Mouse (Mus musculus) liver, embryonic 11.5 days (tissue): Measurements from ENCODE around the gene Aven. TPM values are rescaled to one million over a fixed set of nuclear protein-coding genes. Genes with fewer than 3 reads are reported as not detected.

Experiments used
- ATAC-seq: fragments of 200-750 bp; cut with Nextera tagmentation; replicated peaks from 2 replicates; pipeline ENCODE4 v1.8.0; 2017; ENCODE audit warnings: moderate number of reproducible peaks, mild to moderate bottlenecking, moderate TSS enrichment, moderate library complexity; ENCODE audit not compliant: low FRiP score
- DNase-seq: peaks from one replicate; pipeline ENCODE4 v3.0.0-alpha.2; 2017; ENCODE audit warnings: low spot score
- H3K27ac ChIP-seq: fragments of 300-500 bp; sonication (generic); 2 replicates; pipeline ENCODE4 v1.5.1; 2014; ENCODE audit warnings: mild to moderate bottlenecking, low read depth, low read length, control low read depth
- H3K27me3 ChIP-seq: fragments of 300-500 bp; sonication (generic); replicated peaks from 2 replicates; pipeline ENCODE4 v1.6.1; 2014; ENCODE audit warnings: low read length, mixed read lengths; ENCODE audit not compliant: control insufficient read depth, insufficient read depth
- H3K36me3 ChIP-seq: fragments of 300-500 bp; sonication (generic); 2 replicates; pipeline ENCODE4 v1.6.1; 2014; ENCODE audit warnings: mild to moderate bottlenecking, low read length, moderate library complexity, mixed read lengths; ENCODE audit not compliant: control insufficient read depth, insufficient read depth
- H3K4me1 ChIP-seq: fragments of 300-500 bp; sonication (generic); replicated peaks from 2 replicates; pipeline ENCODE4 v1.6.1; 2014; ENCODE audit warnings: low read length, mixed read lengths; ENCODE audit not compliant: control insufficient read depth, insufficient read depth
- H3K4me2 ChIP-seq: fragments of 300-500 bp; sonication (generic); 2 replicates; pipeline ENCODE4 v1.6.1; 2014; ENCODE audit warnings: mild to moderate bottlenecking, control low read depth, moderate library complexity
- H3K4me3 ChIP-seq: fragments of 300-500 bp; sonication (generic); 2 replicates; pipeline ENCODE4 v1.5.1; 2014; ENCODE audit warnings: low read depth, low read length, control low read depth
- H3K9ac ChIP-seq: fragments of 300-500 bp; sonication (generic); 2 replicates; pipeline ENCODE4 v1.6.1; 2014; ENCODE audit warnings: low read depth, low read length, control low read depth
- H3K9me3 ChIP-seq: fragments of 300-500 bp; sonication (generic); 2 replicates; pipeline ENCODE4 v1.6.1; 2016; ENCODE audit warnings: low read length, inconsistent platforms, mixed read lengths; ENCODE audit not compliant: control insufficient read depth
- WGBS: fragments of 180-500 bp; shearing (Covaris S2); extraction: QIAGEN DNeasy Blood & Tissue Kit; methylation state at CpG from one replicate; pipeline ENCODE4 v1.1.7; 2014; 5-methylcytosine and 5-hydroxymethylcytosine counted together
- polyA plus RNA-seq: library from polyadenylated mRNA; unstranded; fragments of >200 nt; fragmentation: Nextera tagmentation; extraction: Ambion mirVana; gene quantifications from 2 replicates; pipeline ENCODE4 v1.2.1, GENCODE M21; 2014

Aven gene
- polyA plus RNA-seq, 1 experiment from 2014 or later, result 13.6 TPM

DNA sequence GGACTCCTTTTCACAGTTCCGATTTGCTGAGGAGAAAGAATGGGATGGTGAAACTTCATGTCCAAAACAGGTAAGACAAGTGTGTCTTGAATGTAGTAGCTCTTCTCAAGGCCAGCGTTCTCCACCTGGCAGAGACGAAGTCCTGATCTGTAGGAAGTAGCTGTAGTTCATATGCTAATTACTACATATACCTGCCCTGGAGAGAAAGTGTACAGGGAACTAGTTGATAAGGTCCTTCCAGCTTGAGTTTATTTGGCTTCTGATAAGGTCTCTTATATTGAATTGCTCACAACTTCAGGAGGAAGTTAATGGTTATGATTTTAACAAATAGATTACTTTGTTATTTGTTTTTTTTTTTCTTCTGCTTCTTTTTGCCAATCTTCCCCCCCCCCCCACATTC lies 132.4 kb downstream of the Aven start:
- no peak overlapping the region for H3K9ac ChIP-seq
- DNase-seq, result no peak
- H3K4me3 ChIP-seq, result no peak overlapping the region
- H3K27me3 ChIP-seq, result no peaks in the 10 kb centered on the region
- no peak overlapping the region for H3K4me2 ChIP-seq
- no peaks in the 10 kb centered on the region for H3K4me1 ChIP-seq
- no peaks in the 10 kb centered on the region for H3K36me3 ChIP-seq
- no peak for ATAC-seq
- WGBS, result 71% methylated on average over 3 of the region's 3 CpGs
- H3K9me3 ChIP-seq, result no peaks in the 10 kb centered on the region
- no peak overlapping the region for H3K27ac ChIP-seq

DNA sequence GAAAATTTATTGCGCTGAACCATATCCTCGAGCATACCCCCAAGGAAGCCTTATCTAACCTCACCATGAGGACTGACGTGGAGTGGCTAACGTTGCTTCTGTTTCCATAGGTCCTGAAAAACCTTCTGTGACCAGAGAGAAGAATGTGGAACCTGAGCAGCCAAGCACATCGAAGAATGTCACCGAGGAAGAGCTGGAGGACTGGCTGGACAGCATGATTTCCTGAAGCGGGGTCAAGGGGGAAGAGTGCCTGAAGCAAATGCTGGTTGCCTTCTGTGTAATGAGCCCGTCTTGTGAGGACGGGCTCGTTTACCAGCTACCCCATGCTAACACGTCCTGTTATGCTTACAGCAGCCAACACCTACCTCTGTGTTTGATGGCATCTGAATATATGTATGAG lies 137.9 kb downstream of the Aven start:
- Histone ChIP-seq H3K4me1 (no peaks in the 10 kb centered on the region), H3K4me3 (no peak overlapping the region), H3K27ac (no peak overlapping the region), H3K36me3 (no peaks in the 10 kb centered on the region), H3K27me3 (no peaks in the 10 kb centered on the region), H3K9ac (no peak overlapping the region), H3K9me3 (no peaks in the 10 kb centered on the region), H3K4me2 (no peak overlapping the region)
- ATAC-seq (no peak), DNase-seq (no peak)
- WGBS, result 78% methylated on average over 11 of the region's 11 CpGs

DNA sequence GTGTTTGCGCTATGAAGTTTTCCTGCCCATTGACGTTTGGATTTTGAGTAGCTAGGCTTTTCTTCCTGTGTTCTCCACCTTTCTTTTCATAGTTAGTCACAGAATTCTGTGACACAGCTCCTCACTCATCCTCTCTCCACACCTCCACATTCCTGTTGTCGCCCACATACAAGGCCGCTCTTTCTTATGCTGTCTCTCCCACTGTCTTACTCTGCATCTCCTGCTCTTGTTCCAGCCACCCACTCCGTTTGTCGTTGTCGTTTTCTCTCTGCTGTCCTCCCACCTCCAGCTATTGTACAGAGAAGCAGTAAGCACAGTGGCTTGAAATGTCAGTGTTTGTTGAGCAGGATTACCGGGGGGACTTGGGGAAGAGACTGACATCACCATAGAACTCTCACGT lies 139.8 kb downstream of the Aven start:
- no peak overlapping the region for H3K4me2 ChIP-seq
- H3K4me1 ChIP-seq, result no peaks in the 10 kb centered on the region
- ATAC-seq, result no peak
- no peak overlapping the region for H3K27ac ChIP-seq
- H3K36me3 ChIP-seq, result no peaks in the 10 kb centered on the region
- no peaks in the 10 kb centered on the region for H3K9me3 ChIP-seq
- H3K27me3 ChIP-seq, result no peaks in the 10 kb centered on the region
- 90% methylated on average over 9 of the region's 9 CpGs for WGBS
- H3K4me3 ChIP-seq, result no peak overlapping the region
- no peak overlapping the region for H3K9ac ChIP-seq
- no peak for DNase-seq

DNA sequence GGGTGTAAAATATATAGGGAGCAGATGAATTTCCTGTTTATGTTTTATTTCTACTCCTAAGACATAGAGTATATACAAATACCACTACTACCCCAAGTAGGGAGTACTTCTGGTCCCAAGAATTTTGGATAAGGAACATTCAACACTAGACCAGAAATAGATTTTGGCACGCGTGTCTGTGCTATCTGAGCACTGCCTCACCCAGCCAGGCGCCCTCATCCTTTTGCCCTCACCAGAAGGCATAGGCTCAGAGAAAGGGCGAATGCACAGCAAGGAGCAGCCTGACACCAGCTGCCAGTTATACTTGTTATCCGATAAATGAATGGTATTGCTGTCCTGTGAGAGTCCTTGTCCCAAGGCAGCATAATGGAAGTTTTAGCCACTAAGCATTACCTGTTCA lies 144.4 kb downstream of the Aven start:
- 80% methylated on average over 5 of the region's 5 CpGs for WGBS
- ATAC-seq, result no peak

DNA sequence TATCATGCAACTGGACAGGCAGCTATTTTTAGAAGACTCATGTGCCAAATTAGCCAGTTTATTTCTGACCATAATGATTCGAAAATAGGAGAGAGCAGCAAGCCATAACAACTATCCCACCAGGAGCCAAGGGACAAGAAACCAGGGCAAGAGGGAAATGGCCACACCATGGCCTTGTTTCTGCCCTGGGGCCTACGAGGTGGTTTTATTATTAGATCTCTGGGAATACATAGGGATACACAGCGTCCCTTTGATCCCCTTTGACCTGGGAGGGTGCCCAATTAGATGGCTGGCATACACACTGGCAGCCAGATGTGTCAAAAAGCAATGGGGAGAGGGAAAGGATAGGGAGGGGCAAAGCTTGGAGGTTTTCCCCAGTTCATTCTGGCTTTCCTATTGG lies 161.1 kb downstream of the Aven start:
- no peaks in the 10 kb centered on the region for H3K4me1 ChIP-seq
- H3K27ac ChIP-seq, result no peak overlapping the region
- H3K4me2 ChIP-seq, result no peak overlapping the region
- H3K9ac ChIP-seq, result no peak overlapping the region
- no peak overlapping the region for H3K4me3 ChIP-seq
- H3K36me3 ChIP-seq, result no peaks in the 10 kb centered on the region
- ATAC-seq (no peak), DNase-seq (no peak)
- no peaks in the 10 kb centered on the region for H3K27me3 ChIP-seq
- WGBS, result 66% methylated on average over 3 of the region's 3 CpGs
- H3K9me3 ChIP-seq, result no peaks in the 10 kb centered on the region

More for the DNA sequence above, 144.4 kb downstream of the Aven start:
- no peak overlapping the region for H3K27ac ChIP-seq
- H3K4me1 ChIP-seq, result no peaks in the 10 kb centered on the region
- H3K4me3 ChIP-seq, result no peak overlapping the region
- H3K27me3 ChIP-seq, result no peaks in the 10 kb centered on the region
- DNase-seq, result no peak
- H3K9ac ChIP-seq, result no peak overlapping the region
- no peak overlapping the region for H3K4me2 ChIP-seq
- no peaks in the 10 kb centered on the region for H3K36me3 ChIP-seq
- H3K9me3 ChIP-seq, result no peaks in the 10 kb centered on the region

DNA sequence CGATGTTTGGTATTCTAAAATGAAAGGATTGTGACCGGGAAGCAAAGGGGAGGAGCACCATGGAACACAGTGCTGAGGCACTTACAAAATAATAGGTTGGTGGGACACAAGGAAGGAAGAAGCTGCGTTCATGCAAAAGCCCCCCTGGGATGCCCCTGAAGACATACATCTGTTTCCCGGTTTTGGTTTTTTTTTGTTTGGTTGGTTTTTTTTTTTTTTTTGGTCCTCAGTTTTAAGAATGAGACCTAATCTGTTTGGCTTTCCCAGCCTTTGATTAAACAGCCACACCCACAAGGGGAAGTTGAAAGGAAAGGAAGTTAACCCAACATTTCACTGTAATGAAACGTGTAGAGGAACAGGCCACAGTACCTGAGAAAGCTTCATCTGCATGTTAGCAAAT lies 163.4 kb downstream of the Aven start:
- no peak for ATAC-seq
- Histone ChIP-seq H3K4me2 (no peak overlapping the region), H3K27me3 (no peaks in the 10 kb centered on the region), H3K27ac (no peak overlapping the region), H3K9me3 (no peaks in the 10 kb centered on the region), H3K4me3 (no peak overlapping the region), H3K4me1 (no peaks in the 10 kb centered on the region), H3K9ac (no peak overlapping the region), H3K36me3 (no peaks in the 10 kb centered on the region)
- 59% methylated on average over 5 of the region's 5 CpGs for WGBS
- no peak for DNase-seq

DNA sequence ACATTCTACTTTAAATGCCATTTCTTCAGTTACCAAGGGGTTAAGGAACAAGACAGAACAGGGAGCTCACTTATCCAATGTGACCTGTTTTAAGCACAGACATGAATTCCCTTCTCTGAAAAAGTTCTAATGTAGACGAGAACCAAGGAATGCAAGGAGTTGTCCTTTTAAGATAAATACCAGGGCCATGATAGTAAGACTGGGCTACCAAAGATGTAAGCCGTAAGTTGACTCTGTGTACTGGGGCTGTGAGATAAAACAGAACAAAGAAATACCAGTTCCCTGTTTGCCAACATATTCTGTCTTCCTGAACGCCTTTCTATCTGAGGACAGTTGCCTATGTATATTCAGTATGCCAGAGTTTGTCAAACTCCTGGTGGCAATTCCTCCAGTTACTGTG lies 176.7 kb downstream of the Aven start:
- H3K9me3 ChIP-seq, result no peaks in the 10 kb centered on the region
- no peaks in the 10 kb centered on the region for H3K36me3 ChIP-seq
- DNase-seq (no peak), ATAC-seq (no peak)
- H3K4me2 ChIP-seq, result no peak overlapping the region
- no peak overlapping the region for H3K4me3 ChIP-seq
- no peaks in the 10 kb centered on the region for H3K27me3 ChIP-seq
- H3K27ac ChIP-seq, result no peak overlapping the region
- 43% methylated on average over 3 of the region's 3 CpGs for WGBS
- no peaks in the 10 kb centered on the region for H3K4me1 ChIP-seq
- H3K9ac ChIP-seq, result no peak overlapping the region

DNA sequence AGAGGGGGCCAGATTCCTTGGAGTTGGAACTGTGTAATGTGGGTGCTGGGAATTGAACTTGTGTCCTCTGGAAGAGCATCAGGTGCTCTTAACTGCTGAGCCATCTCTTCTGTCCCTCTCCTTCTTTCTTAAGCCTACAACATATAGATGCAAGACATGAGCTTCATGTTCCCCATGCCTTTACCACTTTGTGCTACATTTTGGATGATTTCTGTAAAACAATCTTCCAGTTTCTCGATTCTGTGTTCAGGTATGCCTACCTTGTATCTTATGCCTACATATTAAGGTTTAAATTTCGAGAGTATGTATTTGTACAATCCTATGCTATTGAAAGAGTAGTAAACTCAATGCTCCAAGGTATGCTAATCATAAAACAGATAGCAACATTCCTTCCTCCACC lies 183.4 kb downstream of the Aven start:
- no peaks in the 10 kb centered on the region for H3K4me1 ChIP-seq
- H3K4me2 ChIP-seq, result no peak overlapping the region
- 73% methylated on average over 2 of the region's 2 CpGs for WGBS
- ATAC-seq (no peak), DNase-seq (no peak)
- H3K36me3 ChIP-seq, result no peaks in the 10 kb centered on the region
- no peak overlapping the region for H3K4me3 ChIP-seq
- no peaks in the 10 kb centered on the region for H3K27me3 ChIP-seq
- H3K9ac ChIP-seq, result no peak overlapping the region
- no peak overlapping the region for H3K27ac ChIP-seq
- no peaks in the 10 kb centered on the region for H3K9me3 ChIP-seq

DNA sequence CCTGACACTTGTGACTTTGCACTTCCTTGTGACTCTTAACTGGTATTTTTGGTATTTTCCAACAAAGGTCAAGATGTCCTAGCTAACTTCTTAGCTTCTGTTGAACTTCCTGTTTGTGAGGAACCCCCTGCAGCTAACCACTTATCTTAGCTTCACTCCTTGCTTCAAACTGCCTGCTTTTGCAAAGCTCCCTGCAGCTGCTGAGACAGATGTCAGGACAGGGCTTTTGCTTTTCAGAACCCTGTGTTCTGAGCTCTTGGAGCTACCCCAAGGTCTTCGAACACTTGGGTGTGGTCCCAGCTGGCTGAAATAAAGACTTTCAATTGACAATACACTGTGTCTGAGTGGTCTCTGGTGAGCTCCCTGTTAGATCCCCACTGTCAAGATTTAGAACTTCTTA lies 184.0 kb downstream of the Aven start:
- Histone ChIP-seq H3K4me2 (no peak overlapping the region), H3K36me3 (no peaks in the 10 kb centered on the region), H3K4me3 (no peak overlapping the region), H3K9me3 (no peaks in the 10 kb centered on the region), H3K27ac (no peak overlapping the region), H3K27me3 (no peaks in the 10 kb centered on the region), H3K4me1 (no peaks in the 10 kb centered on the region), H3K9ac (no peak overlapping the region)
- WGBS, result 33% methylated on average over 1 of the region's 1 CpGs
- no peak for DNase-seq
- ATAC-seq, result peak; percentile 73
